Mouse (Mus musculus): ENCODE measurements around the gene Tbx22.

Tbx22 gene

DNA sequence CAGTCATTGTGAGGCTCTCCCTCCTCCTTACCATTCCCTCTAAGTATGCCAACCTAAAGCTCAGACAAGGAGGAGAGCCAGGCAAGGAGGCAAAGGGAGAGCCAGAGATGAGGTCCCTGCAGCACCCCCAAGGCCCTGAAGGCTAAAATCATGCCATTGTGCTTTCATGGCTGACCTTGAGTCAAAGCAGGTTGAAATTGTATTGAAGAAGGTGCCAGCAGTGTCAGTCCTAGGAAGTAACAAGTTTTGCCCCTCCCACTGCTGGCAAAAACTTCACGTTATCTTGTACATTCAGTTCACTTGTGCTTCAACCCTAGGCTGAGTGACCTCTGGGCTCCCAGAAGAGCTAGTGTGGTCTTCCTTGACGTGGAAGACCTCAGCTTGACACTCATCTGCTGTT, at the start of gene Tbx22:
Tbx22 (plus strand) TSS at position 301 of the 400 bp plus-strand sequence.
- DNase-seq: no peak

DNA sequence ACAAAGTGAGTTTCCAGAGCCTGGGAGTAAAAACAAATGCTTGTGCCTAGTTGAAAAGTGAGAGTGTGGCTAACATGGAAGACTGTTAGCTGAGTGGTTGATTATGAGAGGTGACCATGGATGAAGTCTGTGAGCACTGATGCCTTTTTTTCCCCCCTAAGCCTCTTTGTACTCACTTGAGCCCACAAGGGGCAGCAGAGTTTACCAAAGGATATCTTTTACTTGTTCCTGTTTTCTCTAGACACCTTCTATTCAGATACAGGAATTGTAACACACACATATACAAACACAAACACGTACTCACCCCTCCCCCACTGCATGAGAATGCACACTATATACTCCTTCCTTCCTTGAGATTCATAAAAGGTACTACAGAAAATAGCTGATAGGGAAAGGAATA, 913 bp downstream of the Tbx22 start:
- DNase-seq: no peak

DNA sequence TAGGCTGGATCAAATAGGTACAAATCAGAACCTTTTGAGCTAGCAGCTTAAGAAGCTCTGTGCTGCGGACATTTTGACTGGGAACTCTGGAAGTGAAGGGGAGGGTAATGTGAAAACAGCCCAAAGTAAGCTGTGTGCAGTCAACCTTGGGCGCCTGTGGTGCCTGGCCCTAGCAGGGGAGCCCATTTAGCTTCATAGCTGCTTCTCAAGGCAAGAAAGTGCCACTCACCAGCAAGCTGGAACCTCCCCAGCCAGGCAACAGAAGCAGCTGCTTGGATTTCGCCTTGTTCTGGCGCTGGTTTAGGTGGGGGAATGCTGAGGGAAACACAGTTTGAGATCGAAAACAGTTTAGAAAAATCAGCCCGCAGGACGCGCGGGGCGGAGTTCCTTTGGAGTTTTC, 11.4 kb downstream of the Tbx22 start:
- DNase-seq: peak; percentile 14

DNA sequence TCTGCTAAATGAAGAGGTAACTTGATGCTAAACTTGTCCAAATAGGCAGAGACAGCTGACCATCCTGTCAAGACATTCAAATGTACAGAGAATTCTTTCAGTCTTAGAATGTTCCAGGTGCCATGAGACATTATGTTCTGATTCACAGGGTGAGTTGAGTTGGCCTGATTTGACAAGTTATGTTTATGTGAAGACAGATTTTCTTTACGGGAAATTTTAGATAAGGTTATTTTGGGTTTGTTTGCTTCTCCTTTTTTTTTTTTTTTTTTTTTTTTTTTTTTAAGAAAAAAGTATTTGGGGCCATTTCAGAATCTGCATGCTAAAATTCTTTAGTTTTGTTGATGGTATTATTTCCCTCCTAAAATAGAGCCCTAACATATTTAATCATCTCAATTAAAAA, 40.8 kb downstream of the Tbx22 start:
- no peak for DNase-seq

DNA sequence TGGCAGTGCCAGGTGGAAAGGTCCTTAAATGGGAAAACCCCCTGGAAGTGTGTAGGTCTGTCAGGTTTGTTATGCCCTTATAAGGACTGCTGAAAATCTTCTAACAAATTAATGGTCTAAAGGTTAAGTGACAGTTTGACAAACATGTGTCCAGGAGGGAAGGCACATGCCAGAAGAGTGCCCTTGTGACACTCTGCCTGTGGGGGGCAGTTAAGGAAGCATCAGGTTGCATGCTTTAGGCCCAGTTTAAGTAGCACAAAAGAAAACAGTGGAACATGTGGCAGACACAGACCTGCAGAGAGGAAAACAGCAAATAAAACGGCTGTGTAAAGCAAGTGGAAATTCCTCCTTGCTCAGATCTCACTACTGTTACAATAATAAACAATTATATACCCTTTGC, 55.8 kb downstream of the Tbx22 start:
- no peak for DNase-seq
